Mouse (Mus musculus): ENCODE results near the gene Rps13.

GRCm38 (mm10) chr7:116286611-116287355 lies 47.2 kb downstream of the Rps13 start:
- TF ChIP-seq CTCF (IDR thresholded peaks at IDR 0.05; ENCODE audit: low read depth, low read length), result no peak
- no peak for TF ChIP-seq EP300 (IDR thresholded peaks at IDR 0.05; ENCODE audit: insufficient read depth, low read depth, low read length)
